Mouse (Mus musculus) heart, embryonic 11.5 days (tissue): ENCODE data around the gene Fkbp9. TPM values are rescaled to one million over a fixed set of nuclear protein-coding genes. Genes with fewer than 3 reads are reported as not detected.

Source experiments
- ATAC-seq: fragments of 200-750 bp; cut with Nextera tagmentation; replicated peaks from 2 replicates; pipeline ENCODE4 v1.8.0; 2017; ENCODE audit warnings: moderate library complexity; ENCODE audit not compliant: insufficient number of reproducible peaks, low FRiP score, low TSS enrichment
- H3K27ac ChIP-seq: fragments of 300-500 bp; sonication (generic); 2 replicates; pipeline ENCODE4 v1.5.1; 2014; ENCODE audit warnings: mild to moderate bottlenecking, low read depth, low read length
- H3K27me3 ChIP-seq: fragments of 300-500 bp; sonication (generic); 2 replicates; pipeline ENCODE4 v1.6.1; 2014; ENCODE audit warnings: mild to moderate bottlenecking, low read length, mixed read lengths; ENCODE audit not compliant: control insufficient read depth, insufficient read depth
- H3K36me3 ChIP-seq: fragments of 300-500 bp; sonication (generic); 2 replicates; pipeline ENCODE4 v1.6.1; 2014; ENCODE audit warnings: mild to moderate bottlenecking, low read length, moderate library complexity, mixed read lengths; ENCODE audit not compliant: control insufficient read depth, insufficient read depth
- H3K4me1 ChIP-seq: fragments of 300-500 bp; sonication (generic); 2 replicates; pipeline ENCODE4 v1.6.1; 2014; ENCODE audit warnings: low read length; ENCODE audit not compliant: control insufficient read depth, insufficient read depth
- H3K4me2 ChIP-seq: fragments of 300-500 bp; sonication (generic); 2 replicates; pipeline ENCODE4 v1.6.1; 2014; ENCODE audit warnings: mild to moderate bottlenecking, moderate library complexity
- H3K4me3 ChIP-seq: fragments of 300-500 bp; sonication (generic); 2 replicates; pipeline ENCODE4 v1.5.1; 2014; ENCODE audit warnings: low read depth, low read length
- H3K9ac ChIP-seq: fragments of 300-500 bp; sonication (generic); 2 replicates; pipeline ENCODE4 v1.6.1; 2014; ENCODE audit warnings: mild to moderate bottlenecking, low read depth, low read length, moderate library complexity
- H3K9me3 ChIP-seq: fragments of 300-500 bp; sonication (generic); replicated peaks from 2 replicates; pipeline ENCODE4 v1.6.1; 2016; ENCODE audit warnings: low read length; ENCODE audit not compliant: control insufficient read depth
- WGBS: fragments of 180-500 bp; shearing (Covaris S2); extraction: QIAGEN DNeasy Blood & Tissue Kit; methylation state at CpG from one replicate; pipeline ENCODE4 v1.1.7; 2014; ENCODE audit not compliant: insufficient replicate concordance; 5-methylcytosine and 5-hydroxymethylcytosine counted together
- polyA plus RNA-seq: library from polyadenylated mRNA; unstranded; fragments of >200 nt; fragmentation: Nextera tagmentation; extraction: Ambion mirVana; gene quantifications from 2 replicates; pipeline ENCODE4 v1.2.1, GENCODE M21; 2014

Fkbp9 gene
- polyA plus RNA-seq, 1 experiment from 2014 or later = 114 TPM

DNA sequence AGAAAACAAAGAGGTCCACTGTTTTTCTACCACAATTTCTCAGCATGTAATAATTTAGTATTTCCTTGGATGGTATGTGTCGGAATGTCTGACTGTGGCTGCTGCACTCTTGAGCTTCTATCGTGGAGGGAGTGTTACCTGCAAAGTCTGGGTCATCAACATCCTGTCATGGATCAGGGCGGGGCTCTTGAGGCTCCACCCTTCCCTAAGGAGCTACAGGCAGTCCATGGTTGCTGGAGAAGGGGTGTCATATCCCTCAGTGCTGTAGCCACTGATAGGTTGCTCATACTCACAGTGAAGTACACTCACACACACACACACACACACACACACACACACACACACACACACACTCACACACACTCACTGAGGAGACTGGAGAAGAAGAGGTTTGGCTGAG, 6.2 kb upstream of the Fkbp9 start:
- Histone ChIP-seq H3K9me3 (no peaks in the 10 kb centered on the region), H3K27me3 (no peaks in the 10 kb centered on the region), H3K36me3 (no peaks in the 10 kb centered on the region), H3K4me3 (no peak overlapping the region), H3K4me1 (no peaks in the 10 kb centered on the region), H3K9ac (no peak overlapping the region), H3K4me2 (no peak overlapping the region), H3K27ac (no peak overlapping the region)
- no peak; the same call in 1 of the 2 replicates for ATAC-seq
- 59% methylated on average over 3 of the region's 3 CpGs for WGBS

DNA sequence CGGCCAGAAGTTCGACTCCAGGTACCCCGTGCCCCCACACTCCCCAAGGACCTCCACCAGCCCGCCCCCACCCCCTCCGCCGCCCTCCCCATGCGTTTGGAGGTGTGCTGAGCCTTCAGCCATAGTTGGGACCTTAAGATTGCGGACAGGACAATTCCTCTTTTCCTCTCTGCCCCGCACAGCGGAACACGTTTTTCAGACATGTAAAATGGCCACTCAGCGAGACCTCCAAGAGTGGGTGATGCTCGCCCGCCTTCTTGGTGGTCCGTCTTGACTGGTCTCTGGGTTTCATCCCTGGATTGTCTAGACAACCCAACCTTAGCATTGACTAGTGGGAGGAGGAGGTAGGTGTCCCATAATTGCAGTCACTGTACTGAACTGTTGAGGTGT, 543 bp downstream of the Fkbp9 start:
- H3K4me3 ChIP-seq = peak overlapping the region; percentile 75
- H3K9ac ChIP-seq = peak overlapping the region; percentile 89
- ATAC-seq = peak; percentile 39; the same call in 1 of the 2 replicates
- H3K36me3 ChIP-seq = 0 out of 2 replicates have a peak, but pooled peaks cover 3% of the 10 kb centered on the region
- no peaks in the 10 kb centered on the region for H3K9me3 ChIP-seq
- no peaks in the 10 kb centered on the region for H3K4me1 ChIP-seq
- WGBS = 1% methylated on average over 15 of the region's 15 CpGs
- peak overlapping the region; percentile 81 for H3K27ac ChIP-seq
- no peaks in the 10 kb centered on the region for H3K27me3 ChIP-seq
- peak overlapping the region; percentile 79 for H3K4me2 ChIP-seq

DNA sequence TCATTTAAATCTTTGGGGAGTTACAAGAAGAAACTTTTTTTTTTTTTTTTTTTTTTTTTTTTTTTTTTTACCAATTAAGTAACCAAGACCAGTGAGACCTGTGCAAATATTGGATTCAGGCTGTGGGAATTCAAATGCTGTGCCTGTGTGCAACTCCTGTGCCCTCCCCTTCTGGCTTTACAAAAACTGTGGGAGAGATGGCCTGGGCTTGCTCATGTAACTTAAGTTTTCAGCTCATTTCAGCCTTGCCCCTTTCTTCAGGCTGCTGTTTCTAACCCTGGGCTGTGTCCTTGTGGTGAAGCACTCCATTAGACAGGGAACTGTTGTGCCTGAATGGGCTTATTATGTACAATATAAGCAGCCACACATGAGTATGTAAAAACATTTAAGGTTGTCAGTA, 971 bp downstream of the Fkbp9 start:
- Histone ChIP-seq H3K9ac (peak overlapping the region; percentile 89), H3K9me3 (no peaks in the 10 kb centered on the region), H3K27me3 (no peaks in the 10 kb centered on the region), H3K4me1 (no peaks in the 10 kb centered on the region), H3K36me3 (0 out of 2 replicates have a peak, but pooled peaks cover 3% of the 10 kb centered on the region), H3K27ac (no peak overlapping the region), H3K4me3 (peak overlapping the region; percentile 75), H3K4me2 (peak overlapping the region; percentile 79)
- no peak for ATAC-seq

DNA sequence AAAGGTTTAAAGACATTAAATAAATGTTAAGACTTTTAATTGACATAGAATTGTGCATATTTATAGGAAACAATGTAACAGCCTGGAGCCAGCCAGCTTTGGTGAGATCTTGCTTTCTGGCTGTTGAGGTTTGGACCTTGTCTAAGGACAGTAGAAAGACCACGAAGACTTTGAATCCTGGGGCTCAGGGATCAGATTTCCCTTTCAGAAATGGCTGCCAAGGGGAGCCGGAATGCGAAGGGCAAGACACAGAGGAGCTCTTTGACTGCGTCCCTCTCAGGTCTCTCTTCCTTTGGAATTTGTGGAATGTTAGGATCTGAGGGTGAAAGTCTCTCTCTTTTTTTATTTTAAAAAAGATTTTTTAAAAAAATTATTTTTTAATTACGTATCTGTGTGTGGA, 2.9 kb downstream of the Fkbp9 start:
- Histone ChIP-seq H3K4me1 (no peaks in the 10 kb centered on the region), H3K36me3 (0 out of 2 replicates have a peak, but pooled peaks cover 3% of the 10 kb centered on the region), H3K9me3 (no peaks in the 10 kb centered on the region), H3K4me3 (no peak overlapping the region), H3K4me2 (no peak overlapping the region), H3K27ac (no peak overlapping the region), H3K9ac (no peak overlapping the region), H3K27me3 (no peaks in the 10 kb centered on the region)
- WGBS = 62% methylated on average over 5 of the region's 5 CpGs
- no peak for ATAC-seq

DNA sequence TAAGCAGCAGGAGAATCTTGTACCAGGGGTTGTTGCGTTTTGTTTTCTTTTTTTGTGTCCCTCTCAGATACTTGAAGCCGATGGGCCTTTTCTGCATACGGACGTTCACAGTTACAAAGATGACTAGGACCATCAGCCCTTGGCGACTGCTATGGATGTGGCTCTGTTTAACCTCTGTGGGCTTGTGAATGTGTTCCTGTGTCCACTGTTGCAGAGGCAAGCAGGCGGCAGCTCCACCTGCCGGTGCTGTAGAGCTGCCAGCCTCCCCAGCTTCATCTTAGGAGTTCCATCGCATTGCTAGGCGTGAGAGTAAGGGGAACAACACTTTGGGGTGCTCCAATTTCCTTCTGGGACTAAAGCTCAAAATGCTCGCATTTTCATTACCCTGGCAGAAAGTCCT, 3.7 kb downstream of the Fkbp9 start:
- H3K4me1 ChIP-seq = no peaks in the 10 kb centered on the region
- H3K27ac ChIP-seq = no peak overlapping the region
- H3K27me3 ChIP-seq = no peaks in the 10 kb centered on the region
- H3K36me3 ChIP-seq = peaks cover 3% of the 10 kb centered on the region; the same call in 1 of the 2 replicates
- ATAC-seq = no peak
- H3K4me3 ChIP-seq = no peak overlapping the region
- 81% methylated on average over 10 of the region's 10 CpGs for WGBS
- H3K9me3 ChIP-seq = no peaks in the 10 kb centered on the region
- no peak overlapping the region for H3K4me2 ChIP-seq
- no peak overlapping the region for H3K9ac ChIP-seq

DNA sequence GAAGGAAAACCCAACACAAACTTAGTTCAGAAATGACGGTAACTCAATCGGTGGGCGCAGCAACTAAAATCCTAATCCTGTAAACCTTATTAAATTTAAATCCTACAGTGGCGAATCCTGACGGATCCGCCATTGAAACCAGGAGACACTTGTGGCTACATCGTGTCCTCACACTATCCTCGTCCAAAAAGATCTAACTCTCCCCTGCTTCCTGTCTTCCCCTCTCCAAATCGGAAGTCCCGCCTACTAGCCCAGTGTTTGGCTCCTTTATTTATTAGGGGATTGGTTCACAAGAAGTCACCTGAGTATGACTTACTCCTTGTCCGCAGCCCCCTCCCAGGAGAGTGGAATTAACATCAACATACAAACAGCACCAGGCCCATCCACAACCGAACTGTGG, 5.3 kb downstream of the Fkbp9 start:
- Histone ChIP-seq H3K27ac (no peak overlapping the region), H3K27me3 (no peaks in the 10 kb centered on the region), H3K9me3 (no peaks in the 10 kb centered on the region), H3K4me3 (no peak overlapping the region), H3K4me2 (no peak overlapping the region), H3K36me3 (peaks cover 3% of the 10 kb centered on the region; the same call in 1 of the 2 replicates), H3K9ac (no peak overlapping the region), H3K4me1 (no peaks in the 10 kb centered on the region)
- ATAC-seq = no peak
- 90% methylated on average over 12 of the region's 12 CpGs for WGBS

DNA sequence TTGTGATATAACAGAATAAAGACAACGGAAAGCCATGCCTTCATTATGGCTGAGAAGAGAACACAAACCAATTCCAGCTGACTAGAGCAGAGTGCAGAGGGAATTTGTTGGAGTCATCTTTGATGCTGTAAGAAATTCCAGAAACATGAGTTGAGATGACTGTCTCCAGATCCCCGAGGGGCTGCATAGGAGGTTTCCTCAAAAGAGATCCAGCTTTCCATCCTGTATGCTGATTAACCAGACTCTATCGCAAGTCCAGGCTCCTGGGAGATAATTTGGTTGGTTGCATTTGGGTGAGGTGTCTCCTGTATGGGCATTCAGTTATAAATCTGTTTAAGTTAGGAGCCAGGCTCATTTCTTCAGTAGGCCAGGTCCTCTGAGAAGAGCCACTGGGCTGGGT, 5.8 kb downstream of the Fkbp9 start:
- no peak for ATAC-seq
- Histone ChIP-seq H3K36me3 (peaks cover 3% of the 10 kb centered on the region; the same call in 1 of the 2 replicates), H3K27ac (no peak overlapping the region), H3K9ac (no peak overlapping the region), H3K27me3 (no peaks in the 10 kb centered on the region), H3K4me1 (no peaks in the 10 kb centered on the region), H3K9me3 (no peaks in the 10 kb centered on the region), H3K4me2 (no peak overlapping the region), H3K4me3 (no peak overlapping the region)
- 80% methylated on average over 3 of the region's 3 CpGs for WGBS

DNA sequence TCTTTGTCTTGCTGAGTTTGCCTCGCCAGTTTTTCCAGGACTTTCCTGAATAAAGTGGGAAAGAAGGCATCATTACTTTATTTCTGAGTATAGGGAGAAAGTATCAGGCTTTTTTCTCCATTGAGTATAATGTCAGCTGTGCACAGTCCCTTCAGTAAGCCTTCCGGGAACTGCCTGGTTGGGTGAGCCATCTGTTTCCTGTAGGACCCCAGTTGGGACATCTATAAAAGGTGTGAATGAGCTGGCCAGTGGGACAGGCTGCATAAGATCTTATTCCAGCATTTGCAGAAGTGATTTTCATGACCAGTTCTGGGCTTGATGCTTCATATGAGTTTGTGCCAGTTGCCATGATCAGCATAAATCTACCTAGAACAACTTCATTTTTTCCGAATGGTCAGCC, 11.4 kb downstream of the Fkbp9 start:
- WGBS = 86% methylated on average over 3 of the region's 3 CpGs
- H3K9ac ChIP-seq = no peak overlapping the region
- H3K27me3 ChIP-seq = no peaks in the 10 kb centered on the region
- 0 out of 2 replicates have a peak, but pooled peaks cover under 1% of the 10 kb centered on the region for H3K4me1 ChIP-seq
- H3K27ac ChIP-seq = no peak overlapping the region
- no peaks in the 10 kb centered on the region; the same call in 1 of the 2 replicates for H3K36me3 ChIP-seq
- H3K4me2 ChIP-seq = no peak overlapping the region
- no peak for ATAC-seq
- no peaks in the 10 kb centered on the region for H3K9me3 ChIP-seq
- no peak overlapping the region for H3K4me3 ChIP-seq

DNA sequence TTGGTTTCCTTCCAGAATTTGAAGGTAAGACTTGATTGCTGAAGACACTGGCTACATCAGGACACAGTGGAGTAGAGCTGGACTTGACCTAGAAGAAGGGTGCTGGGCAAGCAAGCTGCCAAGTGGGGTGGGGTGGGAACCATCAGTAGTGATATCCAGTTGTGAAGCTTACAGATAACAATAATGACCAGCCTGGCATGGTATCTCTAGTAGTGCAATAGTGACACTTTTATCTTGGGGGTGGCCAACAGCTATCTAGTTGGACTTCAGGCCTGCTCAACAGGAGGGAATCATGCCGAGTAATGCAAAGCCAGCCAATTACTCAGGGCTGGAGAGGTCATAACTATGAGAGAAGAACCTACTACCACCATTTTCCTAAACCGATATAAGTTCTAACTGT, 12.5 kb downstream of the Fkbp9 start:
- no peak overlapping the region for H3K27ac ChIP-seq
- WGBS = 65% methylated on average over 2 of the region's 2 CpGs
- H3K9me3 ChIP-seq = no peaks in the 10 kb centered on the region
- no peaks in the 10 kb centered on the region for H3K27me3 ChIP-seq
- 0 out of 2 replicates have a peak, but pooled peaks cover 3% of the 10 kb centered on the region for H3K4me1 ChIP-seq
- H3K4me2 ChIP-seq = no peak overlapping the region
- H3K36me3 ChIP-seq = no peaks in the 10 kb centered on the region; the same call in 1 of the 2 replicates
- H3K4me3 ChIP-seq = no peak overlapping the region
- no peak overlapping the region for H3K9ac ChIP-seq
- ATAC-seq = no peak
